Mouse (Mus musculus) bone marrow, adult 2 months (tissue): ENCODE measurements at regions not wholly inside any gene's neighbourhood (a gene's known extent, or its start where the extent isn't known, plus 50 kb on each side); places are given as distances from the start of the nearest gene placed in this dataset.
"Not testable (repeated sequence)": the region's sequence is repeated elsewhere in the genome, so short reads cannot be mapped to it uniquely, and the experiment has no call there.

Source experiments
- H3K27ac ChIP-seq: fragments of 200-500 bp; 2 replicates; pipeline ENCODE4 v1.5.1; 2012; ENCODE audit warnings: low read depth, mild to moderate bottlenecking, control low read depth, inconsistent platforms, low read length; ENCODE audit not compliant: control insufficient read depth, poor library complexity, insufficient read depth
- H3K4me1 ChIP-seq: fragments of 200-500 bp; 2 replicates; pipeline ENCODE4 v1.6.1; 2011; ENCODE audit warnings: low read length; ENCODE audit not compliant: control insufficient read depth, insufficient read depth
- H3K4me3 ChIP-seq: fragments of 200-500 bp; replicated peaks from 2 replicates; pipeline ENCODE3; 2011; ENCODE audit warnings: mild to moderate bottlenecking, low read depth, low read length, control low read depth; ENCODE audit not compliant: control insufficient read depth
- CTCF ChIP-seq: fragments of 200-500 bp; IDR thresholded peaks from 2 replicates; pipeline ENCODE4 v1.5.1; 2011; ENCODE audit warnings: low read length, control low read depth; ENCODE audit not compliant: control insufficient read depth, insufficient read depth
- POLR2A ChIP-seq: fragments of 200-500 bp; IDR thresholded peaks from 2 replicates; pipeline ENCODE4 v1.6.1; 2011; ENCODE audit warnings: low read depth, mild to moderate bottlenecking, control low read depth, low read length, borderline replicate concordance; ENCODE audit not compliant: control insufficient read depth
- WGBS: fragments of 180-500 bp; shearing (Covaris S2); methylation state at CpG from one replicate; pipeline ENCODE4 v1.1.7; 2018; 5-methylcytosine and 5-hydroxymethylcytosine counted together

- no peak overlapping the region for H3K27ac ChIP-seq
- TF ChIP-seq CTCF, result no peak
- no peak for TF ChIP-seq POLR2A
- 6% methylated on average over 2 of the region's 2 CpGs for WGBS
These were observed 114.2 kb downstream of the Nectin1 start for GRCm38 (mm10) chr9:43857988-43858387.

GRCm38 (mm10) chr9:43858761-43859160 is 115.0 kb downstream of the Nectin1 start:
- TF ChIP-seq CTCF (no peak), POLR2A (no peak)
- Histone ChIP-seq H3K4me3 (no peak overlapping the region), H3K27ac (no peak overlapping the region), H3K4me1 (no peaks in the 10 kb centered on the region)
- 52% methylated on average over 6 of the region's 6 CpGs for WGBS

More at GRCm38 (mm10) chr9:43857988-43858387, 114.2 kb downstream of the Nectin1 start:
- H3K4me1 ChIP-seq, result no peaks in the 10 kb centered on the region
- no peak overlapping the region for H3K4me3 ChIP-seq

DNA sequence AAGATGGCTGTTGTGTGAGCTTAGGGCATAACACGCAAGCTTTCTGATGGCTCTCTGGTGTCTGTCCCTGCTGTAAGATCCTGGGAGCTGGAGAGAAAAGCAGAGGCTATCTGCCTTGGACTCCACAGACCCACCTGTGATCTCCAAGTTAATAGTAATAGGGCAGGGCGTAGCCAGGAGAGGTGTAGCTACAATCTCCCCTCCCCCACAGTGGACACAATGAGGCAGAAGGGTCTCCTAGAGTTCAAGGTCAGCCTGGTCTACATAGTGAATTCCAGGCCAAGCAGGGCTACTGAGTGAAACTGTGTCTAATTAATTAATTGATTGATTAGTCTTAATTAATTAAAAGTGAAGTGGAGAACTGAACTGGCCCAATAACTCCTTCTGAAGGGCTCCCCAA is 116.5 kb downstream of the Nectin1 start:
- no peak overlapping the region for H3K27ac ChIP-seq
- TF ChIP-seq CTCF, result no peak
- TF ChIP-seq POLR2A, result no peak
- no peaks in the 10 kb centered on the region for H3K4me1 ChIP-seq
- 84% methylated on average over 2 of the region's 2 CpGs for WGBS
- no peak overlapping the region for H3K4me3 ChIP-seq

GRCm38 (mm10) chr9:43861375-43861774 is 117.6 kb downstream of the Nectin1 start:
- TF ChIP-seq CTCF (no peak), POLR2A (no peak)
- 62% methylated on average over 10 of the region's 10 CpGs for WGBS
- H3K27ac ChIP-seq, result no peak overlapping the region
- H3K4me1 ChIP-seq, result no peaks in the 10 kb centered on the region
- H3K4me3 ChIP-seq, result no peak overlapping the region

GRCm38 (mm10) chr9:43862034-43862433 is 118.2 kb downstream of the Nectin1 start:
- not testable (repeated sequence) for H3K4me1 ChIP-seq
- whole genome bisulfite sequencing, result 32% methylated on average over 11 of the region's 11 CpGs

GRCm38 (mm10) chr9:43863609-43864397 is 120.0 kb downstream of the Nectin1 start:
- no peak overlapping the region for H3K4me3 ChIP-seq
- 8% methylated on average over 30 of the region's 30 CpGs for WGBS
- no peak for TF ChIP-seq CTCF
- no peaks in the 10 kb centered on the region for H3K4me1 ChIP-seq
- no peak overlapping the region for H3K27ac ChIP-seq

More at GRCm38 (mm10) chr9:43862034-43862433, 118.2 kb downstream of the Nectin1 start:
- H3K4me3 ChIP-seq, H3K27ac ChIP-seq: not testable (repeated sequence)

GRCm38 (mm10) chr9:43866802-43867201 is 123.0 kb downstream of the Nectin1 start:
- Histone ChIP-seq H3K27ac (no peak overlapping the region), H3K4me1 (no peaks in the 10 kb centered on the region), H3K4me3 (no peak overlapping the region)
- WGBS, result 82% methylated on average over 12 of the region's 12 CpGs
- TF ChIP-seq CTCF, result no peak
- no peak for TF ChIP-seq POLR2A

- H3K4me1 ChIP-seq, result no peaks in the 10 kb centered on the region
- WGBS, result 68% methylated on average over 2 of the region's 2 CpGs
- no peak for TF ChIP-seq CTCF
- TF ChIP-seq POLR2A, result no peak
- no peak overlapping the region for H3K4me3 ChIP-seq
- H3K27ac ChIP-seq, result no peak overlapping the region
These were observed 130.1 kb downstream of the Nectin1 start for GRCm38 (mm10) chr9:43873841-43874240.

- no peak overlapping the region for H3K27ac ChIP-seq
These were observed 130.5 kb downstream of the Nectin1 start for GRCm38 (mm10) chr9:43874332-43874731.

More at GRCm38 (mm10) chr9:43874332-43874731, 130.5 kb downstream of the Nectin1 start:
- 75% methylated on average over 5 of the region's 5 CpGs for WGBS
- H3K4me1 ChIP-seq, result no peaks in the 10 kb centered on the region
- no peak overlapping the region for H3K4me3 ChIP-seq
- TF ChIP-seq CTCF (no peak), POLR2A (no peak)
